Mouse (Mus musculus): ENCODE measurements around the gene Gm26741.

The Gm26741 gene

DNA sequence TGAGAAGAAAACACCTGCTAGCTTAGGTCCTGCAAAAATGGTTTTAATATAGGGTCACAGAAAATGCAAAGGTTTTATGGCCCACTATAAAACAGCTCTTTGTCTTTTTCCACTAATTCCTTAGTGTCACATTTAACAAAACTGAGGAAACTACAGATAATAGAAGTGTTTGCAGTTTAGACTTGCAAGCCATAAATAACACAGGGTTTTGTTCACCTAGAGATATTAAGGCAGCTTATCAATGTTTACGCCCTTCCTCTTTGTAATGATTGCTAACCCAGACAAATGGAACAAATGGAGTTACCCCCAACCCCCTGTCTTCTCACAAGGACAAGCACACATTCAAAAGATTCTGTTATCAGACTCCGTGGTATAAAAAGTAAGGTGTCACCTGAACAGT is 32.6 kb downstream of the Gm26741 start:
- DNase-seq: no peak

DNA sequence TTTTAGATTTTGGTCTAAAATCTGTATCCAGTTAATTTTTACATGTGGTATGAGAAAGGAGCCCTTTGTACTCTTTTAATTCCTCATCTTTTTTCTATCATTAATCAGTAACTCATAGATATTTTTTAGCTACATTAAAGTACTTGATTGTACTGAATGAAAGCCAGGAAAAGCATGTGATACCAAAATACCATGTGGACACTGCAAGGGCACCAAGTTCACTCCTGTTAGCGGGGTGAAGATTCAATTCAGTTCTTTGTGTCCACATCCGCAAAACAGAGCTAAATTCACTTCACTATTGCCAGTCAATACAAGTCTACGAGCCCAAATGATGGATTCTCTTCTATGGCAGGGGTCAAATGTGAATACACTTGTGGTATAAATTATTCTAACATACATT is 38.1 kb downstream of the Gm26741 start:
- DNase-seq: no peak

GRCm38 (mm10) chr10:52398715-52399114 is 40.1 kb downstream of the Gm26741 start:
- no peak for DNase-seq

GRCm38 (mm10) chr10:52399722-52400121 is 41.2 kb downstream of the Gm26741 start:
- DNase-seq: no peak

- no peak for DNase-seq
Observed at GRCm38 (mm10) chr10:52405160-52405559, 46.6 kb downstream of the Gm26741 start.

DNA sequence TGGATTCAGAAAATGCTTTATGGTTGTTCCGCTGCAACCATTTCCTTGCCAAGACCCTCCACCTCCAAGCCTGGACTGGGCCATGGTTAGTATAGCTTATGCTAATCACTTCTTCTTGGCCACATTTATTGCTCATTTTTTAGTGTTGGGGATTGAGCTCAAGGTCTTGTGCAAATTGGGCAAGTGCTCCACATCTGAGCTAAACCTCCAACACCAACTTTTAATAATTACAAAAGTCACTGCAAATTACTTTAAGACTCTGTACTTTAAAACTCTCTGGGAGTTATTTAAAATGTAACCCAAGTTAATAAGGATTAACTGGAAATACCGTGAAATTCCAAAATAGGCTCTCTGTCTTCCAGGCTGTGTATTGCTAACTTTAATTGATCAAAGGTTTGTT is 49.0 kb downstream of the Gm26741 start:
- DNase-seq: no peak
